Mouse (Mus musculus) cortical plate, adult 2 months (tissue): ENCODE measurements around the gene Tubb5.

Experiments used
- CTCF ChIP-seq: fragments of 200-500 bp; IDR thresholded peaks from 2 replicates; pipeline ENCODE4 v1.5.1; 2011; ENCODE audit warnings: mild to moderate bottlenecking, control low read depth, low read length; ENCODE audit not compliant: insufficient read depth; ENCODE audit errors: extremely low read depth
- POLR2A ChIP-seq: fragments of 200-500 bp; IDR thresholded peaks from 2 replicates; pipeline ENCODE4 v1.6.1; 2011; ENCODE audit warnings: mild to moderate bottlenecking, low read length, control low read depth; ENCODE audit not compliant: insufficient read depth; ENCODE audit errors: extremely low read depth

DNA sequence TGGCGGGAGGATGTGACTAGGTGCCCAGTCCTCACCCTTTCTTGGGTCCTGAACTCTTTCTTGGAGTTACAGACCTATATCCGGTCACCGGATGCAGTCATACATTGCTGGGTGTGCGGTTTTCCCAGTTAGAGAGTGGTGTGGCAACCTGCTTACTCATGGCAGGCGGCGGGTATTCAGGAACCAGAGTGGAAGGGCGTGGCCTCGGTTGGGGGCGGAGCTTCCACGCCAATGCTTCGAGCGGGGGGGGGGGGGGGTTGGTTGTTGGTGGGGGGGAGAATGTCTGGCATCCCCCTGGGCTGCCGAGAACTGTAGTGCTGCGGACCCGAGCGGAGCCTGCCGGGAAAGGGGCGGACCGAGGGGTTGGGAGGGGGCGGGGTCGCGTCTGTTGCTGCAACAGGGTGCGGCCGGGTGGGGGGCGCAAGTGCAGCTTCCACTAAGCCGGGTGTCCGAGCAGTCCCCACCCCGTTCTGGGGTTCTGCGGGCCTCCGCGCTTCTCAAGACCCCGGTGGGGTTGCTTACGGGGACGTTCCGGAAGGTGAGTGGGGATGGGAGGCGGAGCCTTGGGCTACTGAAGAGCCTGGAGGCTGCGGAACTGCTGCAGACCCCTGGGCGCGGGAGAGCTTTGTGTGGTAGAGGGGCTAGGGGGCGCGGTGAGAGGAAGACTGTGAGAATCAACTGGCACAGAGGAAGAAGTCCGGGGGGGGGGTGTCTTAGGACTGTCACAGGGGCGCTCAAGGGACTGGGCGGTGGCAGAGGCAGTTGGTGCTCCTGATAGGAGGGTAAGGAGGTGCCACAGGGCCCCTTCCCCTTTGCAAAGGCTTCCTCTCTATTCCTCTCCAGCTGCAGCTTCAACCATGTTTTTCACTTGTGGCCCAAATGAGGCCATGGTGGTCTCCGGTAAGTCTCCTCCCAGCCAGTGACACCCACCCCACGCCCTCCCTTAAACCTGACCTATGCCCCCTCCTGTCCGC lies 14.9 kb downstream of the Tubb5 start, which contains the start of gene Flot1:
- TF ChIP-seq POLR2A (peak; percentile 64; the same call in 1 of the 2 replicates), CTCF (no peak)
